Mouse (Mus musculus) hindbrain, postnatal 0 days (tissue): ENCODE measurements around the gene Sh3bgrl2. TPM values are rescaled to one million over a fixed set of nuclear protein-coding genes. Genes with fewer than 3 reads are reported as not detected.

Experiments
- ATAC-seq: fragments of 200-750 bp; cut with Nextera tagmentation; 2 replicates; pipeline ENCODE4 v1.8.0; 2017; ENCODE audit warnings: mild to moderate bottlenecking, moderate TSS enrichment, moderate library complexity
- DNase-seq: peaks from one replicate; pipeline ENCODE4 v3.0.0-alpha.2; 2015; ENCODE audit warnings: low spot score
- H3K27ac ChIP-seq: fragments of 300-500 bp; sonication (generic); 2 replicates; pipeline ENCODE4 v1.5.1; 2014; ENCODE audit warnings: mild to moderate bottlenecking
- H3K27me3 ChIP-seq: fragments of 300-500 bp; sonication (generic); 2 replicates; pipeline ENCODE4 v1.6.1; 2014; ENCODE audit warnings: low read length, mixed read lengths; ENCODE audit not compliant: insufficient read depth
- H3K36me3 ChIP-seq: fragments of 300-500 bp; sonication (generic); 2 replicates; pipeline ENCODE4 v1.6.1; 2014; ENCODE audit warnings: low read length, mixed read lengths; ENCODE audit not compliant: insufficient read depth
- H3K4me1 ChIP-seq: fragments of 300-500 bp; sonication (generic); 2 replicates; pipeline ENCODE4 v1.6.1; 2014; ENCODE audit warnings: antibody characterized with exemption, low read length, mixed read lengths; ENCODE audit not compliant: insufficient read depth
- H3K4me2 ChIP-seq: fragments of 300-500 bp; sonication (generic); 2 replicates; pipeline ENCODE4 v1.6.1; 2014; ENCODE audit warnings: low read depth, mild to moderate bottlenecking, low read length, moderate library complexity, mixed read lengths
- H3K4me3 ChIP-seq: fragments of 300-500 bp; sonication (generic); 2 replicates; pipeline ENCODE4 v1.5.1; 2014; ENCODE audit warnings: low read length
- H3K9ac ChIP-seq: fragments of 300-500 bp; sonication (generic); replicated peaks from 2 replicates; pipeline ENCODE4 v1.6.1; 2014; ENCODE audit warnings: mild to moderate bottlenecking, low read length, moderate library complexity, mixed read lengths
- H3K9me3 ChIP-seq: fragments of 300-500 bp; sonication (generic); 2 replicates; pipeline ENCODE4 v1.6.1; 2016; ENCODE audit warnings: low read length, mixed read lengths
- CTCF ChIP-seq: IDR thresholded peaks from 2 replicates; pipeline ENCODE4 v1.5.1; 2016; ENCODE audit warnings: antibody characterized with exemption, control low read depth, low read depth
- WGBS: fragments of 180-500 bp; shearing (Covaris S2); extraction: QIAGEN DNeasy Blood & Tissue Kit; methylation state at CpG from one replicate; pipeline ENCODE4 v1.1.7; 2014; 5-methylcytosine and 5-hydroxymethylcytosine counted together
- polyA plus RNA-seq: library from polyadenylated mRNA; unstranded; fragments of >200 nt; fragmentation: Nextera tagmentation; extraction: Ambion mirVana; gene quantifications from 2 replicates; pipeline ENCODE4 v1.2.1, GENCODE M21; 2015
- total RNA-seq: library from RNA; depleted of rRNA; stranded (reverse); fragments of >200 nt; gene quantifications from 2 replicates; pipeline ENCODE4 v1.2.3, GENCODE M21; 2014

The Sh3bgrl2 gene
- total and polyA plus RNA-seq, 2 experiments from 2014 or later, result 7.1 to 11.9 TPM

- H3K4me1 ChIP-seq, result peaks cover 6% of the 10 kb centered on the region
- no peaks in the 10 kb centered on the region for H3K36me3 ChIP-seq
- no peaks in the 10 kb centered on the region for H3K9me3 ChIP-seq
- H3K9ac ChIP-seq, result no peak overlapping the region
- no peak overlapping the region for H3K4me2 ChIP-seq
- WGBS, result 60% methylated on average over 2 of the region's 2 CpGs
- H3K27me3 ChIP-seq, result no peaks in the 10 kb centered on the region
- ATAC-seq, result no peak
- TF ChIP-seq CTCF, result no peak
- DNase-seq, result no peak
- no peak overlapping the region for H3K4me3 ChIP-seq
- no peak overlapping the region for H3K27ac ChIP-seq
Observed at GRCm38 (mm10) chr9:83603159-83603558, 55.0 kb downstream of the Sh3bgrl2 start.

- no peak overlapping the region for H3K27ac ChIP-seq
- no peak for DNase-seq
- TF ChIP-seq CTCF, result no peak
- no peaks in the 10 kb centered on the region for H3K9me3 ChIP-seq
- no peak overlapping the region for H3K4me3 ChIP-seq
- 46% methylated on average over 8 of the region's 8 CpGs for WGBS
- no peaks in the 10 kb centered on the region for H3K36me3 ChIP-seq
- no peak overlapping the region for H3K9ac ChIP-seq
- no peaks in the 10 kb centered on the region for H3K27me3 ChIP-seq
- ATAC-seq, result no peak
- H3K4me1 ChIP-seq, result peaks cover 10% of the 10 kb centered on the region
- H3K4me2 ChIP-seq, result no peak overlapping the region
Observed at GRCm38 (mm10) chr9:83605886-83606640, 57.9 kb downstream of the Sh3bgrl2 start.

- H3K4me2 ChIP-seq, result no peak overlapping the region
- H3K4me3 ChIP-seq, result no peak overlapping the region
- ATAC-seq (no peak), DNase-seq (no peak)
- H3K4me1 ChIP-seq, result peaks cover 10% of the 10 kb centered on the region
- no peak for TF ChIP-seq CTCF
- WGBS, result 83% methylated on average over 1 of the region's 1 CpGs
- H3K36me3 ChIP-seq, result no peaks in the 10 kb centered on the region
- no peaks in the 10 kb centered on the region for H3K27me3 ChIP-seq
- H3K9me3 ChIP-seq, result no peaks in the 10 kb centered on the region
- no peak overlapping the region for H3K9ac ChIP-seq
- H3K27ac ChIP-seq, result no peak overlapping the region
Observed at GRCm38 (mm10) chr9:83608135-83608534, 60.0 kb downstream of the Sh3bgrl2 start.

- 0 out of 2 replicates have a peak overlapping the region, but pooled peaks have one; percentile 32 for H3K27ac ChIP-seq
- 43% methylated on average over 9 of the region's 9 CpGs for WGBS
- H3K9ac ChIP-seq, result no peak overlapping the region
- ATAC-seq (peak; percentile 89), DNase-seq (peak; percentile 93)
- peak overlapping the region; percentile 26; the same call in 1 of the 2 replicates for H3K4me2 ChIP-seq
- H3K27me3 ChIP-seq, result no peaks in the 10 kb centered on the region
- H3K4me3 ChIP-seq, result no peak overlapping the region
- peaks cover 10% of the 10 kb centered on the region for H3K4me1 ChIP-seq
- H3K36me3 ChIP-seq, result no peaks in the 10 kb centered on the region
- no peaks in the 10 kb centered on the region for H3K9me3 ChIP-seq
- TF ChIP-seq CTCF, result peak; percentile 97
Observed at GRCm38 (mm10) chr9:83609422-83610297, 61.5 kb downstream of the Sh3bgrl2 start.

GRCm38 (mm10) chr9:83615912-83616585 lies 67.9 kb downstream of the Sh3bgrl2 start:
- ATAC-seq (no peak), DNase-seq (no peak)
- Histone ChIP-seq H3K4me2 (no peak overlapping the region), H3K9me3 (no peaks in the 10 kb centered on the region), H3K9ac (no peak overlapping the region), H3K4me3 (no peak overlapping the region), H3K4me1 (no peaks in the 10 kb centered on the region; the same call in 1 of the 2 replicates), H3K27me3 (no peaks in the 10 kb centered on the region), H3K36me3 (no peaks in the 10 kb centered on the region), H3K27ac (no peak overlapping the region)
- 58% methylated on average over 6 of the region's 6 CpGs for WGBS
- TF ChIP-seq CTCF, result no peak

GRCm38 (mm10) chr9:83616586-83617081 lies 68.5 kb downstream of the Sh3bgrl2 start:
- ATAC-seq, result no peak
- Histone ChIP-seq H3K27me3 (no peaks in the 10 kb centered on the region), H3K9me3 (no peaks in the 10 kb centered on the region), H3K4me3 (no peak overlapping the region), H3K9ac (no peak overlapping the region), H3K27ac (no peak overlapping the region), H3K4me2 (no peak overlapping the region), H3K4me1 (no peaks in the 10 kb centered on the region), H3K36me3 (no peaks in the 10 kb centered on the region)
- 40% methylated on average over 7 of the region's 7 CpGs for WGBS
- no peak for TF ChIP-seq CTCF
- no peak for DNase-seq
